Mouse (Mus musculus): ENCODE measurements at regions not wholly inside any gene's neighbourhood (a gene's known extent, or its start where the extent isn't known, plus 50 kb on each side); places are given as distances from the start of the nearest gene placed in this dataset.

- no peak for DNase-seq (ENCODE audit: low spot score)
These were observed 140.1 kb upstream of the Smim15 start for GRCm38 (mm10) chr13:107904051-107904740.

GRCm38 (mm10) chr13:107903150-107903959 is 140.9 kb upstream of the Smim15 start:
- no peak for DNase-seq (ENCODE audit: low spot score)

GRCm38 (mm10) chr13:107902800-107903149 is 141.5 kb upstream of the Smim15 start:
- no peak for DNase-seq (ENCODE audit: low spot score)

GRCm38 (mm10) chr13:107899600-107900229 is 144.5 kb upstream of the Smim15 start:
- peak; percentile 66 for DNase-seq (ENCODE audit: low spot score)

- no peak for DNase-seq (ENCODE audit: low spot score)
These were observed 146.6 kb upstream of the Smim15 start for GRCm38 (mm10) chr13:107897646-107898045.

GRCm38 (mm10) chr13:107897184-107897583 is 147.1 kb upstream of the Smim15 start:
- DNase-seq (ENCODE audit: low spot score): no peak

GRCm38 (mm10) chr13:107893581-107894183 is 150.6 kb upstream of the Smim15 start:
- no peak for DNase-seq (ENCODE audit: low spot score)

- no peak for DNase-seq (ENCODE audit: low spot score)
These were observed 151.2 kb upstream of the Smim15 start for GRCm38 (mm10) chr13:107893081-107893480.

- peak; percentile 19 for DNase-seq (ENCODE audit: low spot score)
These were observed 152.3 kb upstream of the Smim15 start for GRCm38 (mm10) chr13:107891946-107892345.

GRCm38 (mm10) chr13:107890866-107891821 is 153.1 kb upstream of the Smim15 start:
- peak; percentile 82 for DNase-seq (ENCODE audit: low spot score)

- peak; percentile 98 for DNase-seq (ENCODE audit: low spot score)
These were observed 154.0 kb upstream of the Smim15 start for GRCm38 (mm10) chr13:107889985-107890865.

GRCm38 (mm10) chr13:107889588-107889984 is 154.7 kb upstream of the Smim15 start:
- DNase-seq (ENCODE audit: low spot score): peak; percentile 31

GRCm38 (mm10) chr13:107888571-107889451 is 155.4 kb upstream of the Smim15 start:
- DNase-seq (ENCODE audit: low spot score): peak; percentile 19

- peak; percentile 14 for DNase-seq (ENCODE audit: low spot score)
These were observed 156.1 kb upstream of the Smim15 start for GRCm38 (mm10) chr13:107888231-107888555.

- DNase-seq (ENCODE audit: low spot score): no peak
These were observed 156.6 kb upstream of the Smim15 start for GRCm38 (mm10) chr13:107887366-107888230.

GRCm38 (mm10) chr13:107884836-107885235 is 159.4 kb upstream of the Smim15 start:
- no peak for DNase-seq (ENCODE audit: low spot score)

GRCm38 (mm10) chr13:107882337-107882736 is 161.9 kb upstream of the Smim15 start:
- DNase-seq (ENCODE audit: low spot score): no peak

- no peak for DNase-seq (ENCODE audit: low spot score)
These were observed 163.7 kb upstream of the Smim15 start for GRCm38 (mm10) chr13:107880551-107880950.
